Mouse (Mus musculus) cerebellum, adult (tissue): ENCODE results near the gene Col6a4.

Source experiments
- ATAC-seq: cut with Nextera tagmentation; 2 replicates; pipeline ENCODE4 v1.9.2; 2017; ENCODE audit warnings: mild to moderate bottlenecking, moderate library complexity, mixed read lengths; ENCODE audit not compliant: insufficient number of reproducible peaks, low FRiP score, low TSS enrichment

Gene Col6a4

GRCm38 (mm10) chr9:105970901-105971300, 125.7 kb downstream of the Col6a4 start:
- no peak for ATAC-seq

GRCm38 (mm10) chr9:105967976-105968375, 128.6 kb downstream of the Col6a4 start:
- ATAC-seq, result no peak

GRCm38 (mm10) chr9:105960533-105960932, 136.1 kb downstream of the Col6a4 start, which contains the start of gene Col6a5:
Col6a5 (minus strand) TSS chr9:105960643.
- ATAC-seq, result no peak

GRCm38 (mm10) chr9:105959116-105959515, 137.5 kb downstream of the Col6a4 start:
- ATAC-seq, result no peak

GRCm38 (mm10) chr9:105949755-105950154, 146.8 kb downstream of the Col6a4 start:
- ATAC-seq, result no peak

- ATAC-seq, result no peak
Observed at GRCm38 (mm10) chr9:105947577-105947976, 149.0 kb downstream of the Col6a4 start.
